Mouse (Mus musculus): ENCODE measurements around the gene Ubb. TPM values are rescaled to one million over a fixed set of nuclear protein-coding genes. Genes with fewer than 3 reads are reported as not detected.
A peak's percentile ranks its signal among the peaks of the same experiment; 100 is the strongest.

Gene Ubb
- polyA plus RNA-seq, 1 experiment, result 2,108 TPM

- peak; percentile 94 for DNase-seq (ENCODE audit: low spot score)
Measured at GRCm38 (mm10) chr11:62551226-62552119, 502 bp downstream of the Ubb start.

- no peak for DNase-seq (ENCODE audit: low spot score)
Measured at GRCm38 (mm10) chr11:62553186-62553585, 2.2 kb downstream of the Ubb start.

- no peak for DNase-seq (ENCODE audit: low spot score)
Measured at GRCm38 (mm10) chr11:62553633-62554032, 2.7 kb downstream of the Ubb start.

- no peak for DNase-seq (ENCODE audit: low spot score)
Measured at GRCm38 (mm10) chr11:62554163-62554855, 3.3 kb downstream of the Ubb start.

- no peak for DNase-seq (ENCODE audit: low spot score)
Measured at GRCm38 (mm10) chr11:62554934-62555517, 4.1 kb downstream of the Ubb start.

GRCm38 (mm10) chr11:62555896-62556412, 5.0 kb downstream of the Ubb start:
- no peak for DNase-seq (ENCODE audit: low spot score)

GRCm38 (mm10) chr11:62557205-62557604, 6.2 kb downstream of the Ubb start:
- DNase-seq (ENCODE audit: low spot score), result no peak

GRCm38 (mm10) chr11:62558152-62558551, 7.2 kb downstream of the Ubb start:
- no peak for DNase-seq (ENCODE audit: low spot score)

- peak; percentile 45 for DNase-seq (ENCODE audit: low spot score)
Measured at GRCm38 (mm10) chr11:62558961-62559646, 8.1 kb downstream of the Ubb start.

- no peak for DNase-seq (ENCODE audit: low spot score)
Measured at GRCm38 (mm10) chr11:62560463-62561016, 9.6 kb downstream of the Ubb start.

- DNase-seq (ENCODE audit: low spot score), result no peak
Measured at GRCm38 (mm10) chr11:62563590-62563989, 12.6 kb downstream of the Ubb start.

GRCm38 (mm10) chr11:62565747-62566146, 14.8 kb downstream of the Ubb start:
- DNase-seq (ENCODE audit: low spot score), result no peak

GRCm38 (mm10) chr11:62566211-62566610, 15.2 kb downstream of the Ubb start:
- DNase-seq (ENCODE audit: low spot score), result no peak

- DNase-seq (ENCODE audit: low spot score), result no peak
Measured at GRCm38 (mm10) chr11:62568300-62568699, 17.3 kb downstream of the Ubb start.

GRCm38 (mm10) chr11:62573959-62574702, 23.2 kb downstream of the Ubb start, which contains the start of gene Trpv2:
TSS of gene Trpv2 (plus strand) at chr11:62574486.
- no peak for DNase-seq (ENCODE audit: low spot score)

GRCm38 (mm10) chr11:62574703-62575085, 23.7 kb downstream of the Ubb start:
- DNase-seq (ENCODE audit: low spot score), result no peak

GRCm38 (mm10) chr11:62575297-62575658, 24.3 kb downstream of the Ubb start:
- DNase-seq (ENCODE audit: low spot score), result peak; percentile 70

- DNase-seq (ENCODE audit: low spot score), result no peak
Measured at GRCm38 (mm10) chr11:62575659-62576438, 24.9 kb downstream of the Ubb start.

GRCm38 (mm10) chr11:62576530-62577152, 25.7 kb downstream of the Ubb start:
- DNase-seq (ENCODE audit: low spot score), result no peak

Data from urinary bladder, adult 2 months (tissue).